In genomic region chr15:25026351-25026750, GRCm38 (mm10) we compare ENCODE assay signal across 17 mouse cellular contexts.
DNase-seq lines count a peak whose midpoint lies in the region; ATAC-seq and TF ChIP-seq lines count a peak whose summit lies in the region.
"Had no signal": no experiment of that assay in that cellular context is flagged by ENCODE, and none has a peak within 500 bp of the region (broad histone marks: within the 10 kb centered on the region; RNA-seq: fewer than 3 reads in every experiment).

No protein-coding gene starts in this region.

- H3K27me3 ChIP-seq in stomach, embryonic 14.5 days (ENCODE audit: control insufficient read depth, insufficient read depth, low read length), result no peaks in the 10 kb centered on the region
- H3K27me3 ChIP-seq in stomach, postnatal 0 days (ENCODE audit: control insufficient read depth, insufficient read depth, low read length), result no peaks in the 10 kb centered on the region
- H3K27me3 ChIP-seq in hindbrain, embryonic 11.5 days (ENCODE audit: control insufficient read depth, insufficient read depth, low read length), result no peaks in the 10 kb centered on the region
- H3K27me3 ChIP-seq in midbrain, embryonic 12.5 days, result no peaks in the 10 kb centered on the region
- no peaks in the 10 kb centered on the region for H3K27me3 ChIP-seq in neural tube, embryonic 15.5 days (replicated peaks)
- H3K27me3 ChIP-seq: embryonic facial prominence, embryonic 13.5 days; lung, embryonic 15.5 days had no signal

- no peak for DNase-seq in stomach, postnatal 0 days (ENCODE audit: low spot score)
- peak; percentile 15 for DNase-seq in hindbrain, embryonic 11.5 days (ENCODE audit: low spot score)
- DNase-seq in thymus, postnatal 10 days (ENCODE audit: low spot score in 2 of 2), result no peak
- DNase-seq in heart, postnatal 14 days, result no peak
- no peak for DNase-seq in testis, postnatal 10 days (ENCODE audit: low spot score)
- DNase-seq: adrenal gland, adult 8-10 months; cerebellum, adult 18-20 months; gastrocnemius, postnatal 36 days; thymus, postnatal 36 days had no signal

- no peaks in the 10 kb centered on the region for H3K9me3 ChIP-seq in stomach, embryonic 14.5 days (ENCODE audit: control insufficient read depth, low read depth, low read length)
- no peaks in the 10 kb centered on the region for H3K9me3 ChIP-seq in stomach, postnatal 0 days (ENCODE audit: control insufficient read depth, low read length)
- no peaks in the 10 kb centered on the region for H3K9me3 ChIP-seq in hindbrain, embryonic 11.5 days (ENCODE audit: control insufficient read depth, low read length)
- H3K9me3 ChIP-seq in midbrain, embryonic 12.5 days, result no peaks in the 10 kb centered on the region
- no peaks in the 10 kb centered on the region for H3K9me3 ChIP-seq in neural tube, embryonic 15.5 days (replicated peaks)
- H3K9me3 ChIP-seq: embryonic facial prominence, embryonic 13.5 days; G1E; kidney, embryonic 15.5 days; lung, embryonic 15.5 days had no signal

- H3K4me1 ChIP-seq in stomach, embryonic 14.5 days (ENCODE audit: control insufficient read depth, insufficient read depth, low read length), result no peaks in the 10 kb centered on the region
- no peaks in the 10 kb centered on the region for H3K4me1 ChIP-seq in stomach, postnatal 0 days (replicated peaks; ENCODE audit: control insufficient read depth, insufficient read depth)
- peaks cover 6% of the 10 kb centered on the region for H3K4me1 ChIP-seq in hindbrain, embryonic 11.5 days (replicated peaks; ENCODE audit: control insufficient read depth, insufficient read depth, low read length)
- H3K4me1 ChIP-seq in midbrain, embryonic 12.5 days, result peaks cover 14% of the 10 kb centered on the region
- peaks cover 14% of the 10 kb centered on the region for H3K4me1 ChIP-seq in neural tube, embryonic 15.5 days
- H3K4me1 ChIP-seq: kidney, embryonic 15.5 days; lung, embryonic 15.5 days had no signal

- intact Hi-C loops in heart, postnatal 14 days (cut with DNase I), result no loop called here

- TF ChIP-seq CTCF in stomach, postnatal 0 days (IDR thresholded peaks at IDR 0.05; ENCODE audit: low read depth), result no peak

- no peak overlapping the region for H3K4me3 ChIP-seq in stomach, embryonic 14.5 days (ENCODE audit: low read depth, low read length)
- H3K4me3 ChIP-seq in stomach, postnatal 0 days (ENCODE audit: low read depth, low read length), result no peak overlapping the region
- no peak overlapping the region; the same call in 1 of the 2 replicates for H3K4me3 ChIP-seq in hindbrain, embryonic 11.5 days (ENCODE audit: low read depth, low read length)
- H3K4me3 ChIP-seq in midbrain, embryonic 12.5 days, result no peak overlapping the region
- H3K4me3 ChIP-seq in neural tube, embryonic 15.5 days (replicated peaks), result no peak overlapping the region
- H3K4me3 ChIP-seq: lung, embryonic 15.5 days had no signal

- no peak for ATAC-seq in stomach, embryonic 14.5 days (ENCODE audit: insufficient number of reproducible peaks, insufficient read depth, low FRiP score, low read depth)
- ATAC-seq in stomach, postnatal 0 days (ENCODE audit: low FRiP score, low TSS enrichment), result no peak
- ATAC-seq in hindbrain, embryonic 11.5 days (ENCODE audit: low FRiP score), result no peak
- ATAC-seq in midbrain, embryonic 12.5 days (ENCODE audit: low FRiP score, low read depth), result peak; percentile 57
- ATAC-seq in neural tube, embryonic 15.5 days (ENCODE audit: low FRiP score), result peak; percentile 59; the same call in 1 of the 2 replicates

- 24% methylated on average over 8 of the region's 8 CpGs for WGBS in stomach, embryonic 14.5 days
- 33% methylated on average over 8 of the region's 8 CpGs for WGBS in stomach, postnatal 0 days
- WGBS in hindbrain, embryonic 11.5 days, result 34% methylated on average over 8 of the region's 8 CpGs
- 12% methylated on average over 8 of the region's 8 CpGs for WGBS in midbrain, embryonic 12.5 days
- 26% methylated on average over 8 of the region's 8 CpGs for whole genome bisulfite sequencing in neural tube, embryonic 15.5 days

- no peak for TF ChIP-seq EP300 in stomach, postnatal 0 days (optimal IDR thresholded peaks at IDR 0.05)

- peak overlapping the region; percentile 32; the same call in 1 of the 2 replicates for H3K4me2 ChIP-seq in stomach, embryonic 14.5 days (replicated peaks; ENCODE audit: low read depth, low read length)
- H3K4me2 ChIP-seq in stomach, postnatal 0 days (replicated peaks; ENCODE audit: low read depth), result no peak overlapping the region
- peak overlapping the region; percentile 42; the same call in 1 of the 2 replicates for H3K4me2 ChIP-seq in hindbrain, embryonic 11.5 days (replicated peaks; ENCODE audit: low read depth, low read length)
- peak overlapping the region; percentile 56 for H3K4me2 ChIP-seq in midbrain, embryonic 12.5 days (replicated peaks)
- H3K4me2 ChIP-seq in neural tube, embryonic 15.5 days, result peak overlapping the region; percentile 56
- H3K4me2 ChIP-seq: liver, embryonic 11.5 days had no signal

- H3K9ac ChIP-seq in stomach, embryonic 14.5 days (replicated peaks; ENCODE audit: low read depth, low read length), result no peak overlapping the region
- H3K9ac ChIP-seq in stomach, postnatal 0 days (ENCODE audit: low read length), result no peak overlapping the region
- no peak overlapping the region; the same call in 1 of the 2 replicates for H3K9ac ChIP-seq in hindbrain, embryonic 11.5 days (ENCODE audit: low read depth, low read length)
- no peak overlapping the region for H3K9ac ChIP-seq in midbrain, embryonic 12.5 days (replicated peaks)
- peak overlapping the region; percentile 18; the same call in 1 of the 2 replicates for H3K9ac ChIP-seq in neural tube, embryonic 15.5 days (replicated peaks)
- H3K9ac ChIP-seq: embryonic facial prominence, embryonic 13.5 days; kidney, embryonic 15.5 days; lung, embryonic 15.5 days had no signal

- H3K36me3 ChIP-seq in stomach, embryonic 14.5 days (ENCODE audit: control insufficient read depth, insufficient read depth, low read length), result no peaks in the 10 kb centered on the region
- no peaks in the 10 kb centered on the region for H3K36me3 ChIP-seq in stomach, postnatal 0 days (ENCODE audit: control insufficient read depth, insufficient read depth, low read length)
- H3K36me3 ChIP-seq in hindbrain, embryonic 11.5 days (ENCODE audit: control insufficient read depth, insufficient read depth, low read length), result no peaks in the 10 kb centered on the region
- no peaks in the 10 kb centered on the region for H3K36me3 ChIP-seq in midbrain, embryonic 12.5 days
- no peaks in the 10 kb centered on the region for H3K36me3 ChIP-seq in neural tube, embryonic 15.5 days
- H3K36me3 ChIP-seq: embryonic facial prominence, embryonic 13.5 days; G1E; kidney, embryonic 15.5 days; lung, embryonic 15.5 days had no signal

- H3K27ac ChIP-seq in stomach, embryonic 14.5 days (ENCODE audit: low read length), result no peak overlapping the region
- H3K27ac ChIP-seq in stomach, postnatal 0 days (replicated peaks), result no peak overlapping the region
- peak overlapping the region; percentile 83 for H3K27ac ChIP-seq in hindbrain, embryonic 11.5 days (ENCODE audit: low read depth, low read length)
- peak overlapping the region; percentile 90 for H3K27ac ChIP-seq in midbrain, embryonic 12.5 days (replicated peaks)
- H3K27ac ChIP-seq in neural tube, embryonic 15.5 days (replicated peaks), result peak overlapping the region; percentile 29
- H3K27ac ChIP-seq: embryonic facial prominence, embryonic 13.5 days; kidney, embryonic 15.5 days; lung, embryonic 15.5 days had no signal

Comparison
In these comparisons a context has a peak if more than half of its experiments do, and no peak if none do; other contexts are left out.
1. ATAC-seq: peak in midbrain, embryonic 12.5 days (single experiment) and neural tube, embryonic 15.5 days (single experiment); none in stomach, embryonic 14.5 days (single experiment), stomach, postnatal 0 days (single experiment) and hindbrain, embryonic 11.5 days (single experiment).
2. H3K27ac ChIP-seq: peak in hindbrain, embryonic 11.5 days (single experiment), midbrain, embryonic 12.5 days (single experiment) and neural tube, embryonic 15.5 days (single experiment); none in stomach, embryonic 14.5 days (single experiment) and stomach, postnatal 0 days (single experiment).